Mouse (Mus musculus): ENCODE results near the gene Arih1. TPM values are rescaled to one million over a fixed set of nuclear protein-coding genes. Genes with fewer than 3 reads are reported as not detected.
A peak's percentile ranks its signal among the peaks of the same experiment; 100 is the strongest.

The Arih1 gene
- 10 to 100 TPM; 19.6 to 23.7 (median 23.0) TPM for polyA plus RNA-seq (2017; shearing (Covaris generic))

DNA sequence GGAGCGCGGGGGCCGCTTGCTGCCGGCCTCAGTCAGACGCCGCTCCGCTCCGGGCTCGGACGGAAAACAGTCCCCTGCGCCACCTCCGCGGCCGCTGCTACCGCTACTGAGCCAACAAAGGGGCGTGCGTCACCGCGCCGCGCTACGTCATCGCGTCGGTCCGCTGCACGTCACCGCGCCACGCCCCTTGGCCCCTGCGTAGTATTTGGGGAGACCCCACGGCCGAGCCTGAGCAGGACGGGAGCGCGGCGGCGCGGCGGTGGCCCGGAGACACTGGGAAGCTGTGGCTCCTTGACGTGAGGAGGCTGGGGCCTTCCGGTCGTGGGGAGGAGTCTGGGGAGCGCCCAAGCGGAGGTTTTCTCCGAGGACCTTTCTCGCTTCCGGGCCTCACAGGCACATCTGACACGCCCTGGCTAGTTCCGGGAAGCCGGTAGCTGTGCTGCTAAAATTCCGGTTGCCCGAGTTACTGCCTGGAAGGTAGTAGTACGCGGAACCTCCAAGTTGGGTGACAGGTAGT lies at the start of gene Arih1:
Gene Arih1 (minus strand): TSS at position 70 of the 517 bp plus-strand sequence.
- peak; percentile 92 for ATAC-seq

DNA sequence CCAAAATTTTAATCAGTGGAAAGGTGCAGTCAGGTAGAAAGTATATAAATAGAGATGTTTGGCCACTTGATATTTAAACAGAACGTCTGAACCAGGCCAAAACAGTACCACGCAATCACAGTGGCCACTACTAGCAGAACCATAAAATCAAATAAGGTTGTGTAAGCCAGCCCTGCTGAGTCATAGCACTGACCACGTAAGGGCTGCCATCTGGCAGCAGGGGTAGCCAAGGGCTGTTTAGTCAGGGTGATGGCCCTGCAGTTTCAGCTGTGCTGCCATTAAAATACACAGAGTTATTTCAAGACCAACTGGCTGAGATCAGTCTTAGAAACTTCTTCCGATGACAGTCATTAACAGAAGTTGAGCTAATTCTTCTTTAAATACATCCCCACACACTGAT lies 47.5 kb upstream of the Arih1 start:
- no peak for ATAC-seq

DNA sequence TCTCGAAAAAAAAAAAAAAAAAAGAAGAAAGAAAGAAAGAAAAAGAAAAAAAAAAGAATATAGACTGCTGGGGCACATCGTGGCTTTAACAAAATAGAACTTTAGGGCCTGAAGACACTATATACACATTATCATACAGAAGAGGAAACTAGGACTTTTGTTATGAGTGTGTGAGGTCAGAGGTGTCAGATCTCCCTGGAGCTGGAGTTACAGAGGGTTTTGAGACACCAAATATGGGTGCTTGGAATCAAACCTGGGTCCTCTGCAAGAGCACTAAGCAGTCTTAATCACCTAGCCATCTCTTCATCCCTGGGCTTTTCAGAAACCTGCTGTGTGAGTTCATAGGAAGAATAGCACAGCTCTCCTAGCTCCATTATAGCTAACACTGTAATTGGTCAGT lies 47.0 kb upstream of the Arih1 start:
- no peak for ATAC-seq

DNA sequence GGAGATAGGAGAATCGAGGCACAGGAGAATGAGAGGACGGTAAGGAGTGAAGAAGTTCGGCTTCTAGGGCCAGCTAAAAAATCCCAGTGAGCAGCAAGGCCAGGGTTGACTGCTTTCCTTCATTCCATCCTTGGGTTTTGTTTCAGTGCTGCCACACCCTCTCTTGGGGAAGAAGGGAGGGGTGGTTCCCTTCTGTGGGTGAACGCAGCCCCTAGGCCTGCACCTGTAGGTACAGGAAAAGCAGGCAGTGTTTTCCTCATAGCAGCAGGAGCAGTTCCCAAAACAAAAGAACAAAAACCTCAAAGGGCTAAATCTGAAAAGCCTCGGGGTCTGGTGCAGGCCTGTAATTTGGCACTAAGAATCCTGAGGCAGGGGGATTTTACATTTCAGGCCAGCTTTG lies 45.2 kb upstream of the Arih1 start:
- no peak for ATAC-seq

DNA sequence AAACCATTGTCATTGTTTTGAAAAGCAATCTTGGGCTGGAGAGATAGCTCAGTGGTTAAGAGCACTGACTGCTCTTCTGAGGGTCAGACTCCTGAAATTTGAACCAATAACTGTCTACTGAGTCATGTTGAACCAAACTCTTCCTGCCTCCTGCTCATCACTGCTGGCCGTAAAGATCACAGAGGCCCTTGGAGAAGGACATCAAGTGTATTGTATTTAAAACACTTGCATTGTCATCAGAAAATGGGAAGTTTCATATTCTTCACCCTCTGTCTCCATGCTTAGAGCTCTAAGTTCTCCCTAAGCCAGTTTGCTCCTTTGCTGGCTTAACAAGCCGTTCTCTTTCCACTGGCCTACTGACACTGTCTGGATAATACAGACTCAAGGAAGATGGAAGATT lies 41.9 kb upstream of the Arih1 start:
- no peak for ATAC-seq

DNA sequence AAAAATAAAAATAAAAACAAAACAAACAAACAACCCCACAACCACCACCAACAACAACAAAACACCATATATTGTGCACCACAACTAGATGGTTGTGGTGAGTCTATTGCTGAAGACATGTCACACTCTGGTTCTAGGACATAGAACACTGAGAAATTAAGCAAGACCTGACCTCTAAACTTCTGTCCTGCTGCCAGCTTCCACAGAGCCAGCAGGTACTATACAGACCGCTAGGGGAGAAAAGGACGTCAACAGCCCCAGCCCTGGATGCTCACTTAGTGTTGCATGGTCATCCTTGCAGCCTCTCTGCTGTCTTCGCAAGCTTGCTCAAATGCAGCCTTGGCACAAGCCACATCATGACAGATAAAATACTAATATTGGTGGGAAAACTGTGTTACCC lies 41.2 kb upstream of the Arih1 start:
- ATAC-seq = no peak

DNA sequence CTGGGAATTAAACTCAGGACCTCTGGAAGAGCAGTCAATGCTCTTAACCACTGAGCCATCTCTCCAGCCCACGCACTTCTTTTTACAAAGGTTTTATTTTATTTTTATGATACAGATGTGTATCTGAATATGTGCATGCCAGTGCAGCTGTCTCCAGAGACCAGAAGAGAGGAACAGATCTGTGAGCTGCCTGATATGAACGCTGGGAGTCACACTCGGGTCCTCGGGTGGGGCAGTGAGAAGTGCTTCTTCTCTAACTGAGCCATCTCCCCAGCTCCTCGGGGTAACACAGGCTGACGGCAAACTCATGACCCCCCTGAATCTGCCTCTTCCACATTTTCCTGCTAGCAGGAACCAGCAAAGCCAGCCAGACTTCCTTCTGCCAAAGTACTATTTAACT lies 40.3 kb upstream of the Arih1 start:
- no peak for ATAC-seq

DNA sequence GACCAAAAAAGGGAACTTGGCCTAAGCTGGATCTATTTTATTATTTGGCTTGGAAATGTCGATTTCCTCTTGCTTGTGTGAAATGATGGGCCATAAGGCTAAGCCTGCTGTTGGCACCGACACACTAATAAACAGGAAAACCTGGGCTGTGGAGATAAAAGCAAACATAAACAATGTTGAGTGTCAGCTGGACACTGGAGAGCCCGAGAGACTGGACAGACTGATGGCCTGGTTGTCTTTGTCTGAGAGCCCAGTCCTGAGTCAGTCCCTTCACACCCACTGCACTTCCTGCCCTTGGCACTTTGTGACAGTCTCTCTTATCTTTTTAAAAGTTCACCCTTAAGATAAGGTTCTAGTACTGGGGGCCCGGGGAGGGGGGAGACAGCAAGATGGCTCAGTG lies 36.5 kb upstream of the Arih1 start:
- ATAC-seq = no peak

DNA sequence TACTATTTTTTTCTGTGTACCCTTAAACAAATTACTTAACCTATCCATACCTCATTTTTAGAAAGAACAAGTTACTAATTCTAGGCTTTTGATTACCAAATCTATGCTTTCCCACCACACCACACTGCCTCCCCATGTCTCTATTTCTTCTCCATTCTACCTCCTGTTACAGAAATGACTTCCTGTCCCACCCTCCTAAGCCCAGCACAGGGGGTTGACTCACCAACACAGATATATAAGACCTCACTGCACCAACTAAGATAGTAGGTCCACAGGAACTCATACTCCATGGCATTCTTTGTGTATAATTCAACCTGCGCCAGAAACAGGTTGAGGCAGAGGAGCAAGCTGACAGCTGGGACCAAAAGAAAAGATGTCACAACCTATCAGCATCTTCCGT lies 33.0 kb upstream of the Arih1 start:
- ATAC-seq = no peak

DNA sequence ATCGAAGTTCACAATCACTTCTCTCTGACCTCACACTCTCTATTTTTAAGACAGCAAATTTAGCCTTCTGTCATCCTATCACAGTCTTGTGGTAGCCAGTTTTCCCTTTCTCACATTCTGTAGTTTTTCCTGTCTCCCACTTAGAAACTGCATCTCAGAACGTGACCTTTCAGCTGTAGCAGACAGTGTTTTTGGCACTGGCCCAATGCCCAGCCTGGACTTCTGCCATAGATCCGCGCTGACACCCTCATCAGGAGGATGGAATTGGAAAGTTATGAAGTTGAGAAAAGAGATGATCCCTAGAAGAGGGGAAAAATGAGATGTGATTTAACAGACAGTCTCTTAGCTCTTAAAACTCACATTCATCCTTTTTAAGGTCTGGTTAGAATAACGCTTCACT lies 32.6 kb upstream of the Arih1 start:
- no peak for ATAC-seq

DNA sequence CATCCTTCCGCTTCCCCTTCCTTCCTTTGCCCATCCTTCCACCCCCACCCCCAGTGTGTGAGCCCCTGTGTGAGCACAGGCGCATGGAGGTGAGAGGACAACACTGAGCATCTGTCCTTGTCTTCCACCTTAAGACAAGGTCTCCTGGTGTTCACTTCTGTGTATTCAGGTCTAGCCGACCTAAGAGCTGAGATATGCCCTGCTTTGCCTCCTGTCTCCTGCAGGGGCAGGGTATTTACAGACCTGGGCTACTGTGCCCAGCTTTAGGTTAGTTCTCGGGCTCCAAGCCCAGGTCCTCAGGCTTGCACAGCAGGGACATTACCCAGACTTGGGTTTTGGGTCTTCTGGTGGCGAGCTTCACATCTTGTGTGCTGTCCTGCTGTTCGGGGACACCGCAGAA lies 30.7 kb upstream of the Arih1 start:
- no peak for ATAC-seq

DNA sequence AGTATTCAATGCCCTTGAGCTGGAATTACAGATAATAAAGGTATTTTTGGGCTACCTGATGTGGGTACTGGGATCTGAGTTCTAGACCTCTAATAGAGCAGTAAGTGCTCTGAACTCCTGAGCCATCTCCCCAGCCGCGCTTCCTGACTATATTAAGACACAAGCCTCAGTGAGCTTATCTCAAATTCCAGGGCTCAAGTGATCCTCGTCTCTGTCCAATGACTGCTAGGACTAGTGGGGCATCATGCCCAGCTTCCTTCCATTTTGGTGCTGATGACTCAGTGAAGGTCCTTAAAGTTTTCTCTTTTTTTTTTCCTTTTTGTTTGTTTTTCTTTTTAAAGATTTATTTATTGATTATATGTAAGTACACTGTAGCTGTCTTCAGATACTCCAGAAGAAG lies 28.7 kb upstream of the Arih1 start:
- no peak for ATAC-seq

DNA sequence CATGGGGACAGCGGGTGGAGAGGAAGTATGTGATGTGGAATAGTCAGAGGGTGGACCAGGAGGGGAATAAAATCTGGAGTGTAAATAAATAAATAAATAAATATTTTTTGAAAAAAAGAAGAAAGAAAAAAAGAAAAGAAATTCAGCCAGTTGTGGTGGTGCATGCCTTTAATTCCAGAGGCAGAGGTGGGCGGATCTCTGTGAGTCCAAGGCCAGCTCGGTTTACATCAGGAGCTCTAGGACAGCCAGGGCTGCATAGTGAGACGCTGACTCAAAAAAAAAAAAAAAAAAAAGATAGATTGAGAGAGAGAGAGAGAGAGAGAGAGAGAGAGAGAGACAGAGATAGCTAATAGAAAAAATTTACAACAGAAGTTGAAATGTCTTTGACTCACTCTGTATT lies 26.0 kb upstream of the Arih1 start:
- ATAC-seq = no peak

DNA sequence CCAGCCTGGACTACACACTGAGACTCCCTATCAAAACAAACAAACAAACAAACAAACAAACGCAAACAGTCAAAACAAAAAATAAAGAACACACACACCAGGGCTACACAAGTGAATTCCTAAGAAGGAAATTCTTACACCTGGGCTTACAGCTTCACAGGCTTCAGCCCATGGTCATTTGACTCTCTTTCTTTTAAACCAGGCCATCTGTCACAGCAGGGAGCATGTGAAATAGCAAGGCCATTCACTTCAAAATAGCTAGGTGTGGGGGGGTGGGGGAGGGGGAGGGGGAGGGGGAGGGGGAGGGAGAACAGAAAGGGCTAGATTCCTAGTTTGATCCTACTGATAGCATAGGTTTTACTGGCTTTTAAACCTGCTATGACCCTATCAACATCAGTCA lies 21.7 kb upstream of the Arih1 start:
- no peak for ATAC-seq

DNA sequence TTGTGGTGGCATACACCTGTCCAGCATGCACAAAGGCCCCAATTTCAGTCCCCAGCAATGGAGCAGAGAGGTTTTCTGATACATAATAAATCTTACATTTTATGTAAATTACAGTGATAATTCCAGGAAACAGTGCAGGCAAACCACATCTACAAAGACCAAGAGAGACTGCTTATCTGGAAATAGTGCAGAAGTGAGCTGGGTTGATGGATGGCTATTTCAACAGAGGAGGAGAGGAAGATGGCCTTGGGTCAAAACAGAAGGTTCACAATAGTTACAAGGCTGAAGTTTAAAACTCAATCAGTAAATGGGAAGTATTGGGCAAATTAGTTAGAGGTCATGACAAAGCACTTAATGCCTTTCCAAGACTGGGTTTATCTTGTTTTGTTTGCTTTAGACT lies 913 bp upstream of the Arih1 start:
- no peak for ATAC-seq

DNA sequence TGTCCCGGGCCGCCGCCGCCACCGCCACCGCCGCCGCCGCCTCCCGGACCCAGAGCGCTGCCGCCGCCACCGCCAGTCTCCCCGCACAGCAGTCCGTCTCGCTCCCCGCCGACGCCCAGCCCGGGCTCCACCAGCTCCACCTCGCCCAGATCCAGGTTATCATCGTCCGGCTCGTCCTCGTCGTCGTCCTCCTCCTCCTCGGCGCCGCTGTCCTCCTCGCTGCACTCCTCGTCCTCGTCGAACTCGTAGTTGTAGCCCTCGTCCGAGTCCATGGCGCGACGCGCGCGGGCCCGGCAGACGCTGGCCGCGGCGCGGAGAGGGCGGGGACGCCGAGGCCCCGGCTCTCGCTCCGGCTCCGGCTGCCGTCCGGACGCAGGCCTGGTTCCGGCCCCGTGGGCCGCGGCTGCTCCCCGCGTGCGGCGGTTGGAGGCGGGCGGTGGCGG lies 321 bp downstream of the Arih1 start:
- ATAC-seq = peak; percentile 1

DNA sequence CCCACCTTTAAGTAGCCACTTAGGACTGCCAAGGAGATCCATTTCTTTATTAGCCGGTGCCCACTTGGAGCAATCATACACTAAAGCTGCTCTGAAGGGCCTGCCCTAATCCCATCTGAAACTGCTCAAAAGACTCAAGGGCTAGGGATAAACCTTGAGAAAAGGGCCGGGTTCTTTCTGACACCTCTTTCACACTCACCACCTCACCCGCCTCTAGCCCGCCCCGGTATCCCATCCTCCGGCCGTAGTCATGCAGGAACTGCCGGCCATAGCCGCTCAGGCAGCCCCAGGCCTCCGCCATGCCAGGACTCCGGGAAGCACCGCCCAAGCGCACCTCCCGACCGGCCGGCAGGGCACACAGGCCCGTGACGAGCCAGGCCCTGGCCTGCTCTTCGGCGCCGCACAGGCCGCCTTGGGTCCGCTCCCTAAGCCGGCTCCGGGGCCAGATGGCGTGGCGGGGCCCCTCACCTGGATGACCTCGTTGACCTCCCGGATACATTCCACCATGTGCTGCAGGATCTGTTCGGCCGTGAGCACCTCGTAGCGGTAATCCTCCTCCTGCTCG lies 825 bp downstream of the Arih1 start:
- ATAC-seq = no peak

DNA sequence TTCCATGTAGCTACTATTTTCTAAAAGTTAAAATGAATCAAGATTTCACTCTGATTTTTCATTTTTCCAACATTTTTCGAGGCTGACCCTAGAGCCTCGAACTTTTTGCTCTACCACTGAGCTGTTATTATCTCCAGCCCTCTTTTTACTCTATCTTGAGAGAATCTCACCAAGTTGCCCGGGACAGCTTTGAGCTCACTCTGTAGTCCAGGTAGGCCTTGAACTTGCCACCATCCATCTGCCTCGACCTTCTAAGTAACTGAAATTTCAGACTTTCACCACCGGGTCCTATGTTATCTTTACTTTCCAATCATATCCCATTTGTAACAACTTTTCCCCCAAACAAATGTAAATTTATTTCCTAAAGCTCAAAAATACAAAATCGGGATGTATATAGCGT lies 1.7 kb downstream of the Arih1 start:
- ATAC-seq = no peak

DNA sequence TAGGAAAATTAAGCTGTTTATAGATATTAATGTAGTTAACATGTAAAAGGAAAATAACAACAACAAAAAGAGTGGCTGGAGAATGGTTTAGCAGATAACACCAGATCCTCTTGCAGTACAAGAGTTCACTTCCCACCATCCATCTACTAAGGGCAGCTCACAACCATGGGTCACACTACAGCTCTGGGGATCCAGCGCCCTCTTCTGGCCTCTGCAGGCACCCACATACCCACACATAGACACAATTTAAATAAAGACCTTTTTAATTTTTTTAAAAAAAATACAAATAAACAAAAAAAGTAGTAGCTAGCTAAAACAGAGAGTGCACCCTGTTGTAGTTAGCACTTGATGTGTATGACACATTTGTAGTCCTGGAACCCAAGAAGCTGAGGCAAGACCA lies 4.0 kb downstream of the Arih1 start:
- ATAC-seq = no peak

DNA sequence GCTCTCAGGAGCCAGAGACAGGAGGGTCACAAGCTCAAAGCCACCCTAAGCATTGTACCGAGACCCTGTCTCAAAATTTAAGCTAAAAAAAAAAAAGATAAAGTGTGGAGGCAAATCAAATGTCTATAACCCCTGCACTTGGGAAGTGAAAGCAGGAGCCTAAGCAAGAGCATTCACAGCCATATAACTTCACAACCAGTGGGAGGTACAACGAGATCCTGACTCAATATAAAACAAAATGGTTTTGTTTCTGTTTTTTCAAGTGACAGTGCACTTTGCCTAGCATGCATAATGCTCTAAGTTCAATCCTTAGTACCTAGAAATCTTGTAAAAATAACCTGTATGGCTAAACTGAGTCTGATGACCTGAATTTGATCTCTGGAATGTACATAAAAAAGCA lies 9.8 kb downstream of the Arih1 start:
- ATAC-seq = no peak

DNA sequence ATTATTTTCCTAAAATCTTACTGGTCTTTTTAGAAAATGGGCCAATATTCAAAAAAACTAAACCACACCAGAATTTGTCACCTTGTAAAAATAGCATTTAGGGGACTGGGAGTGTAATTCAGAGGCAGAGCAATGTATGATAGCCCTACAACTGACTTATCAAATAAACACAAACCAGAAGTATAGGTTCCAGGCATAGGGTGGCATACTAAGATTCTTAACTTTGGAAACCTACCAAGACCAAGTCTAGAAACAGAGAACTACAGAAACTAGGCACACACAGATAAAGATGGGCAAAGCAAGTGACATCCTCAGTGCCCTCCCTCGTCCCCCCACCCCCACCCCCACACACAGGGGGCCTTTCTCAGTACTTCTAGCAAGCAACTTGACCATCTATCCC lies 11.6 kb downstream of the Arih1 start:
- no peak for ATAC-seq

DNA sequence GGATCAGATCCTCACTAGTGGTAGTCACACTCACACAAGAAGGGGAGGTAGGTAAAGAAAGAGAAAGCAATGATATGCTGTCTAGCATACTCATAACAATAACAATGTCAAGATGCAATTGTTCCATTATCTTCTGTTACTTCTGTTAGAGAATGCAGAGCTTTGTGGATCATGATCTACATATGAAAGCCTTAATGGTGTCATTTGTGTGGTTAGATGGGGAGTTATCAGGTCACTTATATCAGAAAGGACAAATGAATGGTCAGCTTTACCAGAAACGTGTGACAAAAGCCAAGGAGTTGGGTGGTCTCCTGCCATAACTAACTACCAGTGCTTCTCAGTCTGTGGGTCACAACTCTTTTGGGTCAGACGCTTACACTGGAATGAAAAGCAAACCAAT lies 13.2 kb downstream of the Arih1 start:
- no peak for ATAC-seq

DNA sequence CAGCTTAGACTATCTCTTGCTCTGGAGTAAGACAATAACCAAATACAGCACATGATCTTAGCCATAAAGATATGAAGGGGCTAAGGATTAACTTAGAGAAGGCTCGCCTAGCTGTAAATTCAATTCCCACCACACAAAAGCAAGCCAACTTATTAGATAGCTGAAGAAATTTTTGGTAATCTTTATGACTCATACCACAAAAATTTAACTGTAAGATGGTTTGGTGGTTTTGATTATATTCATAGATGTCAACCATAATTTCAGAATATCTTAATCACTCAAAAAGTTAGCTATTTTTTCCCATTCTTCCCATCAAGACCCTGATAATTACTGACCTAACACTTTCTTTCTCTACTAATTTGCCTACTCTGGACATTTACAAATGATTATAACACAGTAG lies 17.0 kb downstream of the Arih1 start:
- no peak for ATAC-seq

DNA sequence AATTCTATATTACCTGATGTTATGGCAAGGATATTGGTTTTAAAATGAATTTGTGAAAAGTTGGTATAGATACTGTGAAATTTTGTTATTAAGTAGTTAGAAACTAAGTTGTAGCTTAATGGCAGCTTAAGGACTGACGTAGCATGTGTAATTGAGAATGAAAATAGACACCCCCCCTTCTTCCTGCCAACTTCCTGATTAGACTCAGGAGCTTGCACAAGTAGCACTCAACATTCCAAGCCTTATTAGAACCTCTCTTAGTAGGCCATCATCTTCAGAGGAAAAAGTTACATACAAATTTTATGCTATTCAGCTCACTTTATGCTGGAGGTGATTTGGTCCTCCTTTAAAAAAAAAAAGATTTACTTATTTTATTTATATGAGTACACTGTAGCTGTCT lies 22.1 kb downstream of the Arih1 start:
- no peak for ATAC-seq

DNA sequence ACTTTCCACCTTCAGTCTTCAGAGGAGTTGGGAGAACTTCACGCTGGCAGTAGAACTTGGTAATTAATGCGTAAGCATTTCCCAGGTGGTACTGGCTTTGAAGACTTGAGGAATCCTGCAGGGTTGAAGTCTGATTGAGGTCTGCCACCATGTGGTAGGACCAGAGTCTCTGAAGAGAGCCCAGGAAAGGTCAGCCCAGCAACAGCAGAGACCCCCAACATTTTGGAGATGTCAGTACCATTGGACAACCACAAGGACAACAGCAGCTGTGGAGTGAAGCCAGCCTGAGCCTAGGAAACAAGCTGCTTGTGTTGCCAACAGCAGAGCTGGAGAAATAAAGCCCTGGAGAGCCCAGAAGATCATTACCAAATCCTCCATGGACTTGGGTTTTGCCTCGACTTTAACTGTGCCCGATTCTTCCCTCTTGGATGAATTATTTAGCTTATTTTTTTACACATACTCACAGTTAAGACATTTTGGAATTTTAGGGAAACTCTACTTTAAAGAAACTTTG lies 27.4 kb downstream of the Arih1 start:
- ATAC-seq = no peak

Measured in inflammation-experienced regulatory T-cells, adult 6 months (primary cell).